Mouse (Mus musculus): Measurements from ENCODE around the gene AF067063. TPM values are rescaled to one million over a fixed set of nuclear protein-coding genes. Genes with fewer than 3 reads are reported as not detected.
A peak's percentile ranks its signal among the peaks of the same experiment; 100 is the strongest.
"Not testable (repeated sequence)": the region's sequence is repeated elsewhere in the genome, so short reads cannot be mapped to it uniquely, and the experiment has no call there.

Gene AF067063
- not detected in 2 replicates for polyA plus RNA-seq (2014; fragmentation: Nextera tagmentation; extraction: Ambion mirVana)

DNA sequence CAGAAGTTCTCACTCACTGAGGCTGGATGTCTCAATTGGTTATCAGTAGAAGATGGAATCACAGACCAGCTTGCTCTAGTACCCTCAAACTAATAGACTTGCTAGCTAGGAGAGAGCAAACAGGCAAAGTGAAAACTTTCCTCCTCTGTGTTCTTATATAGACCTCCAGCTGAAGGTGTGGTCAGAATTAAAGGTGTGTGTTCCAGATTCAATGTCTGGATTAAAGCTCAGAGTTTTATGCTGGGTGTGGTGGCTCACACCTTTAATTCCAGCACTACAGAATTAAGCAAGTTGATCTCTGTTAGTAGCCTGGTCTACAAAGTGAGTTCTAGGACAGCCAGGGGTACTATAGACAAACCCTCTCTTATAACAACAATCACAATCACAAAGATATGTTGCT is at the start of gene AF067063:
TSS of gene AF067063 (minus strand) at position 101 of the 400 bp plus-strand sequence.
- H3K27ac ChIP-seq (ENCODE audit: low read depth, low read length); H3K27me3 ChIP-seq (ENCODE audit: control insufficient read depth, insufficient read depth, low read length); H3K4me1 ChIP-seq (ENCODE audit: control insufficient read depth, insufficient read depth, low read length); DNase-seq (ENCODE audit: low spot score, missing footprints); H3K9me3 ChIP-seq (ENCODE audit: control insufficient read depth, low read length); H3K4me3 ChIP-seq (ENCODE audit: low read depth, low read length); H3K4me2 ChIP-seq; ATAC-seq (ENCODE audit: low FRiP score); H3K9ac ChIP-seq (ENCODE audit: low read length); H3K36me3 ChIP-seq (ENCODE audit: control insufficient read depth, insufficient read depth, low read length): not testable (repeated sequence)

DNA sequence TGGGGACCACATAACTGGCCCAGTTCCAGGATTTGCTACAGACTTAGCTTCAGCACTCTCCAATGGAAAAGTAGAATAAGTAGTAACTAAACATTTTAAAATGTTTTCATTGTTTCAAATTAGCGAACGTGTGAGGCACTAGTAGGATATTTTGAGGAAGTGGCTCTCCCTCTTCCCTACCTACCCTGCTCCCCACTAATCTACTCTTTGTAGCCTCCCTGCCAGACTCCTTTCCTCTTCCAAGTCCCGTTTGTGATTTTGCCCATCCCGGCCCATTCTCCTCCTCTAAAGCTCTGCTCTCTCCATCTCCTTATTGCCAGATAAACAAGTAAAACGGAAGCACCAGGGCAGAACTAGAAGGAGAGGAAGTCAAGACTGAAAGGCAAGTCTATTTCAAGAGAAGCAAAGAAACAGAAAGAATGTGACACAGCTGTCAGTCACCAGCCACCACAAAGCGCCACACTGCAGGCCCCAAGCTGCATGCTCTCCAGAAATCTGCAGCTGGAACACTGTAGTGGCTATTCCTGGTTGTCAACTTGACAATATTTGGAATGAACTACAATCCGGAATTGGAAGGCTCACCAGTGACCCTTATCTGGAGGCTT is 34.5 kb upstream of the AF067063 start:
- not testable (repeated sequence) for H3K9me3 ChIP-seq (ENCODE audit: control insufficient read depth, low read length); H3K4me2 ChIP-seq; H3K27me3 ChIP-seq (ENCODE audit: control insufficient read depth, insufficient read depth, low read length); H3K9ac ChIP-seq (ENCODE audit: low read length); H3K4me1 ChIP-seq (ENCODE audit: control insufficient read depth, insufficient read depth, low read length); H3K36me3 ChIP-seq (ENCODE audit: control insufficient read depth, insufficient read depth, low read length); ATAC-seq (ENCODE audit: low FRiP score); DNase-seq (ENCODE audit: low spot score, missing footprints); H3K4me3 ChIP-seq (ENCODE audit: low read depth, low read length); H3K27ac ChIP-seq (ENCODE audit: low read depth, low read length)
- WGBS: 79% methylated on average over 5 of the region's 7 CpGs

DNA sequence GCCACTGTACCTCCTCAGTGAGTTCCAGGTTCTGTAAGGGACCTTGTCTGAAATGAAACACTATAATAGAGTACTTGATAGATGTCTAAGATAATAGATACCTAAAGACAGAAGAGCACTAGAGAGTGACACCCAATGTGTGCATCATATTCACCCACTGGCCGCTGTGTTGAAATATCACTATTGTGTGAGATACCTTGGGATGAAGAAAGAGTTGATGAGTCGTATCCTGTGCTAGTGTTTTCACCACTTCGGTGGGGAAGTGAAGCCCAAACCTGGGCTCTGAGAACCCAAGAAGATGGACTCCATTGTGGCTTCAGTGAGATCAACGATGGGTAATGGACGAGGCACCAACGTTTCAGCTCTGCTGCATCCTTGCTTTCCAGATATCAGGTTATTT is 32.4 kb upstream of the AF067063 start:
- ATAC-seq (ENCODE audit: low FRiP score); H3K4me1 ChIP-seq (ENCODE audit: control insufficient read depth, insufficient read depth, low read length); H3K36me3 ChIP-seq (ENCODE audit: control insufficient read depth, insufficient read depth, low read length); H3K9ac ChIP-seq (ENCODE audit: low read length); H3K9me3 ChIP-seq (ENCODE audit: control insufficient read depth, low read length); H3K4me3 ChIP-seq (ENCODE audit: low read depth, low read length); DNase-seq (ENCODE audit: low spot score, missing footprints); H3K27me3 ChIP-seq (ENCODE audit: control insufficient read depth, insufficient read depth, low read length); H3K4me2 ChIP-seq; H3K27ac ChIP-seq (ENCODE audit: low read depth, low read length): not testable (repeated sequence)
- WGBS: no CpG with 5 or more reads among the region's 6 CpGs

DNA sequence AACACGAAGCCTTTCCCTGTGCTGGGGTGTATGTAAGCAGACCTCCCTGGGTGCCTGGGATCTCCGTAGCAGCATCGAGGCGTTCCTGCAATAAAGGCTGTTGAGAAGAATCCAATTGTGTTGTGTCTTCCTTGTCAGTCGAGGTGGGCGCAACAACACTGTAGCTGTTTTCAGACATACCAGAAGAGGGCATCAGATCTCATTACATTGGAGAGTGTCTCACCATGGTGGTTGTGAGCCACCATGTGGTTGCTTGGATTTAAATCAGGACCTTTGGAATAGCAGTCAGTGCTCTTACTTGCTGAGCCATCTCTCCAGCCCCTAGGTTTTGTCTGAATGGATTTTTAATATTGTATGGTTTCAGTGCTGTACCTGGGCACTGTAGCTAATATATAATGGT is 10.0 kb upstream of the AF067063 start:
- H3K9ac ChIP-seq (ENCODE audit: low read length); H3K4me3 ChIP-seq (ENCODE audit: low read depth, low read length); H3K27me3 ChIP-seq (ENCODE audit: control insufficient read depth, insufficient read depth, low read length); H3K4me1 ChIP-seq (ENCODE audit: control insufficient read depth, insufficient read depth, low read length); H3K9me3 ChIP-seq (ENCODE audit: control insufficient read depth, low read length); H3K27ac ChIP-seq (ENCODE audit: low read depth, low read length); H3K4me2 ChIP-seq; DNase-seq (ENCODE audit: low spot score, missing footprints); H3K36me3 ChIP-seq (ENCODE audit: control insufficient read depth, insufficient read depth, low read length): not testable (repeated sequence)
- 29% methylated on average over 6 of the region's 6 CpGs for WGBS
- 0 out of 2 replicates have a peak, but pooled peaks have one; percentile 29 for ATAC-seq (ENCODE audit: low FRiP score)

DNA sequence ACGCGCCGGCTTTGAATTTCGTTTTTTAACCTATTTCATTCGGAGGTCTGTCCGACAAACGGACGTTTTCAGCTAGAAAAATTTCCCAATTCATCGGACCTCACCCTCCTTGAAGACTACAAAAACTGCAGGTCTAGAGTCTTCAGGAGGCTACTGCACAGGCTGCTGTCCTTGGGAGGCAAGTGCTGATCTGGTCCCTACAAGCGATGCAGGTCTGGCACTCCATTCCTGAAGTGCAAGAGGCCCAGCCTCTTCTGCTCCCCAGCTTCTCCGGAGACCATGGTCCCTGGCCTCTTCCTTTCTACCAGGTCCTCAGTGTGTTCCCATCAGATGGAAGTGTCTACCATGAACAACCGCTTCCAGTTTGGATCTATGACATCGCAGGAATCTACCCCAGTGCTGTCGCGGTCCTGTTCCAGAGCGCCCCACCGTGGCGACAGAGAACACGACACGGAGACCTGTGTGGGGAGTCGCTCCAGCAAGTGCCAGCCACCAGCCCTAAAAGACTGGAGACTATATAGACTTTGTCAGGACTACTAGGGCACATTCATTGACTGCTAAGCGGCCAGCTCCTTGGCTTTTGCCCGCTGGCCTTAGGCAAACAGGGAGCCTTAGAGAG is 7.8 kb upstream of the AF067063 start:
- H3K9me3 ChIP-seq (ENCODE audit: control insufficient read depth, low read length); H3K4me3 ChIP-seq (ENCODE audit: low read depth, low read length); H3K4me1 ChIP-seq (ENCODE audit: control insufficient read depth, insufficient read depth, low read length); H3K4me2 ChIP-seq; H3K36me3 ChIP-seq (ENCODE audit: control insufficient read depth, insufficient read depth, low read length); H3K27me3 ChIP-seq (ENCODE audit: control insufficient read depth, insufficient read depth, low read length); H3K9ac ChIP-seq (ENCODE audit: low read length); H3K27ac ChIP-seq (ENCODE audit: low read depth, low read length): not testable (repeated sequence)
- 4% methylated on average over 14 of the region's 23 CpGs for WGBS
- ATAC-seq (ENCODE audit: low FRiP score): peak; percentile 53; the same call in 1 of the 2 replicates
- peak; percentile 90 for DNase-seq (ENCODE audit: low spot score, missing footprints)

DNA sequence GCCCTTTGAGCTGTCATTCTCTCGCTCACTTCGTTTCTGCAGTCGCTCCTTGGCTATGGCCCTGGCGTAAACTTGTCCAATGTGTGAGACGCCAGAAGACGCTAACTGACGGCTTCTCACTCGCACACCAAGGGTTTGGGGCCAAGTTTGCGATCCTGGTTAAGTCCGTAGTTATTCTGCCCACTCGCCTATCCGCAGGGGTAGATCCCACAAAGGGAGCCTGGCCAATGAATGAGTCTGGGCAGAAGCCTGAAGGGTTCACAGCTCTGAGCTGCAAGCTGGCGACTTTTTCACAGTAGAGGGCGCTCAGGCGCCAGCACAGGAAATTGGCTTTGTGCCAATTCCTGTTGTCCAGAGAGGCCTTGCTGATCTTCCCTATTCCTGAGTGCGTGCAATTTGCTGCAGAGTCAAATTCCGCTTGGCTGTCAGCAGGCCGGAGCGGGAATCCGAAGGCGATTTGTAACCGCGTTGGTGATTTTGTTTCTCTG is 6.4 kb upstream of the AF067063 start:
- not testable (repeated sequence) for H3K9me3 ChIP-seq (ENCODE audit: control insufficient read depth, low read length); H3K9ac ChIP-seq (ENCODE audit: low read length); H3K27me3 ChIP-seq (ENCODE audit: control insufficient read depth, insufficient read depth, low read length); H3K4me1 ChIP-seq (ENCODE audit: control insufficient read depth, insufficient read depth, low read length); H3K36me3 ChIP-seq (ENCODE audit: control insufficient read depth, insufficient read depth, low read length); H3K4me3 ChIP-seq (ENCODE audit: low read depth, low read length); H3K27ac ChIP-seq (ENCODE audit: low read depth, low read length)
- H3K4me2 ChIP-seq: peak overlapping the region; percentile 34
- ATAC-seq (ENCODE audit: low FRiP score) (peak; percentile 84), DNase-seq (ENCODE audit: low spot score, missing footprints) (peak; percentile 92)
- 12% methylated on average over 23 of the region's 23 CpGs for WGBS

DNA sequence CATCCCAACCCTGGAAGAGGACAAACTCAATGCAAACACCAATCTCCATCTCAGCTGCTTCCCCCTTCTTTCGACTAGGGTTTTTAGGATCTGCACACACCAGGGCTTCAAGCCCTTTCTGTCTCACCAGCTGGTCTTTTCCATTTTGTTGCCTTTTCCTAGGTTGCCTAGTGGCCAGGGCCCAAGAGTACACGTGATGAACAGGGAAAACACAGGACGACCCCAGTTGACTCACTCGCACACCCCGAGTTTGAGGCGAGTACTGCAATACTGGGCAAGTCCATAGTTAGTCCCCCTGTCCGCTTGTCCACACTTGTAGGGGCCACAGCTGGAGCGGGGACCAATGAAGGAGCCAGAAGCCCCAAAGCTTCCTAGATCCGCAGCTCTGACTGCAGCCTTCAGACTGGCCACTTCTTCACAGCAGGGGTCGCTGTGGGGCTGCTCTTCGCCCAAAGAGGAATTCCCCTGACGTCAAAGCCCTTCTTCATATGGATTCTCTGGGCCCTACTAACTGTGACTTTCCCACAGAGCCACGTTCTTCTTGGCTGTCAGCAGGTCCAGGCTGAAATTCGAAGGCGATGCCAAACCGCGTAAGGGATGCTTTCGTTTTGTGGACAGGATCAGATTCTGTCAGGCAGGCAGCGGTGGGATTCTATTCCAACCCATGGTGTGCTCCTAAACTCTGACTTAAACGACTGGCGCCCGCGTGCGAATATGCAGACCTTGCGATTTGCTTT is 5.5 kb upstream of the AF067063 start, which contains the start of gene D13Ertd608e:
TSS of gene D13Ertd608e (plus strand) at position 687 of the 737 bp plus-strand sequence.
- H3K4me2 ChIP-seq: peak within 1 kb of the TSS; percentile 34
- H3K9me3 ChIP-seq (ENCODE audit: control insufficient read depth, low read length); H3K36me3 ChIP-seq (ENCODE audit: control insufficient read depth, insufficient read depth, low read length); H3K9ac ChIP-seq (ENCODE audit: low read length); H3K27me3 ChIP-seq (ENCODE audit: control insufficient read depth, insufficient read depth, low read length); H3K4me1 ChIP-seq (ENCODE audit: control insufficient read depth, insufficient read depth, low read length); H3K4me3 ChIP-seq (ENCODE audit: low read depth, low read length); H3K27ac ChIP-seq (ENCODE audit: low read depth, low read length): not testable (repeated sequence)
- DNase-seq (ENCODE audit: low spot score, missing footprints): peak; percentile 92
- 17% methylated on average over 18 of the region's 25 CpGs for WGBS
- peak; percentile 57 for ATAC-seq (ENCODE audit: low FRiP score)

DNA sequence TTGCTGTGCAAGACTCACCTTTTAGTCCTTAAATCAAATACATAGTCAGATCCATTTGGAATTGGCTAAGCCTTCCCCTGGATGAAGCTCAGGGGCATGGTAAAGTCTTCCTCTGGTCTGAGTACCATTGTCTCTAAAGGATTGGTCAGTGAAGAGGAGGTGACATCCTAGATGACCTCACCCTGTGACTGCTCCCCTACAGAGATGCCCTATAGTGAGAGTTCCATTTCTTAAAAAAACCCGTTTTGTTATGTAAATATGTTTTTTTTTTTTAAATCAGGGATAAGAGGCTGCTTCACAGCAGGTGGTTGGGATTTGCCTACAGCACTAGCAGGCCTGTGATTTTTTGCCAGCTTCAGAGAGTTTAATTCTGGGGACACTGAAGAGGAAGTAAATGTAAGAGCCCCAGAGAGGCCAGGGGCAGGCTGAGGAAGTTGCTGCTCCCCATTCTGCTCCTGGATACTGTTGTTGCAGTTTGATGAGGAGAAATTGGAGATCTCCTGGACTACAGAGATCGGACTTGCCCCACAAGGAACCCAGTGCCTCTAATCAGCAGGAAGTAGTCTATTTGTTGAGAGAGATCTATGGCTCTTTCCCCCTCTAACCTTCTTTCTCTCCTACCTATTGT is 12.3 kb downstream of the AF067063 start:
- Histone ChIP-seq H3K4me2 (no peak overlapping the region), H3K36me3 (ENCODE audit: control insufficient read depth, insufficient read depth, low read length) (no peaks in the 10 kb centered on the region), H3K27ac (ENCODE audit: low read depth, low read length) (no peak overlapping the region), H3K9ac (ENCODE audit: low read length) (no peak overlapping the region), H3K9me3 (ENCODE audit: control insufficient read depth, low read length) (no peaks in the 10 kb centered on the region), H3K4me3 (ENCODE audit: low read depth, low read length) (no peak overlapping the region), H3K27me3 (ENCODE audit: control insufficient read depth, insufficient read depth, low read length) (no peaks in the 10 kb centered on the region), H3K4me1 (ENCODE audit: control insufficient read depth, insufficient read depth, low read length) (peaks cover 6% of the 10 kb centered on the region; the same call in 1 of the 2 replicates)
- 11% methylated on average over 2 of the region's 2 CpGs for WGBS
- peak; percentile 67; the same call in 1 of the 2 replicates for ATAC-seq (ENCODE audit: low FRiP score)
- peak; percentile 82 for DNase-seq (ENCODE audit: low spot score, missing footprints)

Data from midbrain, embryonic 11.5 days (tissue).